Mouse (Mus musculus) cerebellum, adult 9-10 months (tissue): Measurements from ENCODE around the gene Atf7.

Experiments
- DNase-seq: peaks from one replicate; pipeline ENCODE4 v3.0.0; 2022

Atf7 gene

GRCm38 (mm10) chr15:102512471-102512870 lies 112.8 kb downstream of the Atf7 start:
- DNase-seq: no peak

- DNase-seq: no peak
Measured at GRCm38 (mm10) chr15:102512010-102512409, 113.3 kb downstream of the Atf7 start.

GRCm38 (mm10) chr15:102511285-102511833 lies 113.9 kb downstream of the Atf7 start:
- DNase-seq: no peak

- peak; percentile 78 for DNase-seq
Measured at GRCm38 (mm10) chr15:102510590-102511284, 114.5 kb downstream of the Atf7 start.

GRCm38 (mm10) chr15:102510110-102510509 lies 115.2 kb downstream of the Atf7 start:
- peak; percentile 47 for DNase-seq

- peak; percentile 18 for DNase-seq
Measured at GRCm38 (mm10) chr15:102508336-102508735, 116.9 kb downstream of the Atf7 start.

GRCm38 (mm10) chr15:102507561-102507960 lies 117.7 kb downstream of the Atf7 start:
- DNase-seq: no peak

- DNase-seq: no peak
Measured at GRCm38 (mm10) chr15:102506864-102507263, 118.4 kb downstream of the Atf7 start.

- DNase-seq: no peak
Measured at GRCm38 (mm10) chr15:102506464-102506830, 118.8 kb downstream of the Atf7 start.

GRCm38 (mm10) chr15:102505770-102506463 lies 119.3 kb downstream of the Atf7 start:
- DNase-seq: no peak

GRCm38 (mm10) chr15:102505073-102505769 lies 120.0 kb downstream of the Atf7 start:
- DNase-seq: peak; percentile 22

GRCm38 (mm10) chr15:102503924-102504782 lies 121.1 kb downstream of the Atf7 start:
- DNase-seq: peak; percentile 20

- DNase-seq: no peak
Measured at GRCm38 (mm10) chr15:102503447-102503846, 121.8 kb downstream of the Atf7 start, which contains the start of gene Gm10337. Gene Gm10337 (plus strand): TSS chr15:102503722.

- peak; percentile 24 for DNase-seq
Measured at GRCm38 (mm10) chr15:102502254-102502840, 122.9 kb downstream of the Atf7 start.

GRCm38 (mm10) chr15:102501084-102501814 lies 124.0 kb downstream of the Atf7 start:
- no peak for DNase-seq

GRCm38 (mm10) chr15:102500479-102500878 lies 124.8 kb downstream of the Atf7 start:
- DNase-seq: no peak

- peak; percentile 14 for DNase-seq
Measured at GRCm38 (mm10) chr15:102499851-102500250, 125.4 kb downstream of the Atf7 start.

GRCm38 (mm10) chr15:102499370-102499769 lies 125.9 kb downstream of the Atf7 start:
- DNase-seq: peak; percentile 26

- no peak for DNase-seq
Measured at GRCm38 (mm10) chr15:102498322-102498721, 126.9 kb downstream of the Atf7 start.

- DNase-seq: no peak
Measured at GRCm38 (mm10) chr15:102487664-102488063, 137.6 kb downstream of the Atf7 start.

- DNase-seq: no peak
Measured at GRCm38 (mm10) chr15:102485853-102486252, 139.4 kb downstream of the Atf7 start.
